Mouse (Mus musculus) retina, embryonic 14.5 days (tissue): ENCODE measurements around the gene Aurkb.

Source experiments
- DNase-seq: peaks from one replicate; pipeline ENCODE4 v3.0.0-alpha.2; 2015; ENCODE audit warnings: low spot score

Gene Aurkb

GRCm38 (mm10) chr11:69064259-69065133 lies 19.0 kb downstream of the Aurkb start:
- no peak for DNase-seq

DNA sequence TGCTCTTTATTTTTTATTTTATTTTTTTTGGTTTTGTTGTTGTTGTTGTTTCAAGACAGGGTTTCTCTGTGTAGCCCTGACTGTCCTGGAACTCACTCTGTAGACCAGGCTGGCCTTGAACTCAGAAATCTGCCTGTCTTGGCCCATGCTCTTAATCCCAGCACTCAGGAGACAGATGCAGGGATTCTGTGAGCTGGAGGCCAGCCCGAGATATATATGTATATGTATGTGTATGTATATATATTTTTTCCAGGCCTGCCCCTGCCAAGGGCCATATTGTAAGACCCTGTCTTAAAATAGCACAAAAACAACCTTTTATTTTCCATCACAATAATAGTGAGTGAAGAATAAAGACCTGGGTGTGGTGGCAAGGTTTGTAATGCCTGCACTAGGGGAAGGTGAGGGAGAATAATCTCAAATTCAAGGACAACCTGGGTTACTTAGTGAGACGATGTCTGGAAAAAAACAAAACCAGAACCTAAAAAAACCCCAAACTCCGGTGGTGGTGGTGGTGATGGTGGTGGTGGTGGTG lies 20.0 kb downstream of the Aurkb start:
- DNase-seq: no peak

DNA sequence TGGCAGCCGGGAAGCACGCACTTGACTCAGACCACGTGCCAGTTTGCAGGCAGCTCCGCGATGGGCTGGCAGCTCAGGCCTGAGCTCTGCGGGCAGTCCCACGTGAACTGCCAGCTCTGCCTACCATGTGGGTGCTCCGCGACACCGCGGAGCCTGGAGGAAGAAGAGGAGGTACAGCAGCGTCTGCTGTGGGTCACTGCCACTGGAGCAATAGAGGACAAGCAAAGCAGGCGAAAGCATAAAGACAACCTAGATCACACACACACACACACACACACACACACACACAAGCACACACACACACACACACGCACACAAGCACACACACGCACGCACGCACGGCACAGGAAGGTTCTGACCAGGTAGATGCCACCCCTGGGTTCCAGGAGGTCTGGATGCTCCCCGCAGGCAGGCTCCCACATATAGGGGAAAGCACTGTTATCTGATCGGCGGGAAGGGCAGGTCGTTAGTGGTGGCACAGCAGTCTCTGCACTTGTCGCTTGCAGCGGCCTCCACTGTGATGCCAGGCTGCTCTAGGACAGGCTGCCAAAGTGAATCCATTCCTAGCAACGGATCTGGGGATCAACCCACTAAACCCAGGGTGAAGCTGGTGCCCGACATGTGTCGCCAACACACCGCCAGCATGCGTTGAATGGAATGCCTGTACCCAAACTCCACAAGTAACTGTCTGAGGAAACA lies 20.9 kb downstream of the Aurkb start:
- DNase-seq: no peak

DNA sequence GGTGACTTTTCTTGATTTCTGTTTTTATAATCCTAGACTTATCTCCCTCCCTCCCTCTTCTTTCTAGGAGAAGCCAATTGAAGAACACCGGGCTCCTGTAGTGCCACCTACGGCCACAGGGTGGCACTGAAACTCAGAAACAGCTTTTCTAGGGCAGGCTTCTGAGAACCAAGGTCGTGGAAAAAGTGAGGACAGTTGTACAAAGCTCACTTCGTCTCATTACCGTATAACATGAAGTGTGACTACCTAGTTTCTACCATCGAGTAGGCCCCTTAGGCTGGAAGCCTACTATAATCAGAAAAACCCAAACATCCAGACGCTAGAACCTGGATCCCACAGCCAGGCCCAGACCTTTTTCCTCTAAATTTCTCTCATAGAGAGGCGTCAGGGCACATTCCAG lies 21.5 kb downstream of the Aurkb start:
- peak; percentile 98 for DNase-seq

DNA sequence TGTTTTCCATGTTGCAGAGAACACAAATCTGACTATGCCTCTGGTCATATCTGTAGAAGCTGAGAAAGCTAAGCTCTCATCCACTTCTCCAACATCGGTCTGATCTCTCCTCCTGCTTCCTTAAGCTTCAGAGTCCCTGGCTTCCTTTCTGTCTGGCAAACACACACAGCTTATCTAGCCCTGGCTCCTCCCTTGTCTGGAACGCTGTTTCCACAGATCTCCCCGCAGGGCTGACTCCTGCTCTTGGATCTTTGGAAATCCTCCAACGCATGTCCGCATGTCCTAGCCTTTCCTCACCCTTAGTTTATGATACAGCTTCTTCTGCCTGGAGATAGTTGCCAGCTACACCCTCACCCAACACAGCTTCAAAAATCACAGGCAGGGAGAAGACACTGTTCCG lies 22.2 kb downstream of the Aurkb start:
- DNase-seq: no peak

GRCm38 (mm10) chr11:69070093-69070492 lies 24.6 kb downstream of the Aurkb start:
- DNase-seq: no peak

GRCm38 (mm10) chr11:69070590-69071222 lies 25.3 kb downstream of the Aurkb start, which contains the start of gene Tmem107:
Gene Tmem107, plus strand, starts transcription at chr11:69070806.
- peak; percentile 95 for DNase-seq

GRCm38 (mm10) chr11:69071262-69071661 lies 25.8 kb downstream of the Aurkb start:
- no peak for DNase-seq

DNA sequence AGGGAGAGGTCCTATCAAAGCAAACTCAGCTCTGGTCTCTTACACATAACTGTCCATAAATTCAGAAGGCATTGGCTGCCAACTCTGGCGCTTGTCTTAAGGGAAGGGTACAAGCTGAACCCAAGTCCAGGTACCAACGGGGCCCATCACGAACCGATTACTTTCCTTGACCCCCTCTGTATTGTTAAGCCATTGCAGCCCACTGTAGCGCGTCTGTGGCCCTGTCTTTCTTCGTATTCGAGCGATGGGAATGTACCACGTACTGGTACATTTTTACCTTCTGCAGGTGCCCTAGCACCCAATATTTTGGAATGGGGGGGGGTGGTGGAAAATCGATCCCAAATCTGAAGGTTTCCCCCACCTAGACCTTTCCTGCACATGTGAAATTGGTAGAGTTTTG lies 26.8 kb downstream of the Aurkb start:
- DNase-seq: no peak

DNA sequence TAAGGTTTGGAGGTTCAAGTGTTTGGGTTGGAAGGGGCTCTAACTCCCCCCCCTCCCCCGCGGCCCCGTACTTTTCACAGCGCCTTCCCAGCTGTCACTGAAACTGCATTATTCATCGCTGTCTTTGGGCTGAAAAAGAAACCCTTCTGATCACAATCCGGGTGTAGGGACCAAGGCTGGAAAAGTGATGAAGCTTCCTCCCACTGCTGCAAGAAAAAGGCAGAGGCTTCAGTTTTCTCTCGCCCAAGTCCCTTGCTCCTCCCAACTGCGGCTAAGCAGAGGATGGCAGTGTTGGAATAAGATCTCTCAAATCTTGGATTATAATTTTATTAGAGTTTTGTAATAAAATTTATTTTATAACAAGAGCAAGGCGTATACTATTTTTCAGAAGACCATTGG lies 27.2 kb downstream of the Aurkb start:
- DNase-seq: no peak

DNA sequence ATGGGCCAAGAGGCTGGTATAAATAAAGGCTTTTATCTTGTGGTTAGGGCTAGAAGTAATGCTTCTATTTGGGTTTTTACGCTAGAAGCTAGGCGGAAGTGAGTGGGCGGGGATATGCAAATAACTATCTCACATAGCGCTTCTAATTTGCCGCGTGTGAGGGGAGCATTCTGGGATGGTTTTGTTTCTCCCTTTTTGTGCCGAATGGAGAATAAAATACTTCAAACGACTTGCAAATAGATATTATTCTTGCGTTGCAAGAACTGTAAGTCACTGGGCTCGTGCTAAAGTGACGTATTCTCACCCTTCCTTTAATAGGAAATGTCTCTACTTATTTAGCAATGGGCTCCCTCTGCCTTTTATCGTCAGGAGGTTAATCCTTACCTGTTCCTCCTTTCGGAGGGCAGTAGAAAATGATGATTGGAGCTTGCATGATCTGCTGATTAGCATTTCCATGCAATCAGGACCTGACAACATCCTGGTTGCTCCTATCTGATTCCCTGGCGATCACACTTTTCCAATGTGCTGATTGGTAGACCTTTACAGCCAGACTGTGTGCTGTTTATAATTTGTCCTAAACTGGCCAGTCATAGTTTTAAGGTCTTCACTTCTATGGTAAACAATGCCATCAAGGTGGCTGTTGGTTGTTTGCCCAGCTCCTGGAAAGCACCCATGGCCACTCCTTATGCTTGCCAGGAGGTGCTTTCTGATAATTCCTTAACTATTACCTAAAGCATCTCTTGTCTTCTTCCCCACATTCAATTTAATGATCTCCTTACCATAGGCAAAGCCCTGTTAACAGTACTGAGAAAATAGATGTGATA lies 27.8 kb downstream of the Aurkb start:
- peak; percentile 96 for DNase-seq

DNA sequence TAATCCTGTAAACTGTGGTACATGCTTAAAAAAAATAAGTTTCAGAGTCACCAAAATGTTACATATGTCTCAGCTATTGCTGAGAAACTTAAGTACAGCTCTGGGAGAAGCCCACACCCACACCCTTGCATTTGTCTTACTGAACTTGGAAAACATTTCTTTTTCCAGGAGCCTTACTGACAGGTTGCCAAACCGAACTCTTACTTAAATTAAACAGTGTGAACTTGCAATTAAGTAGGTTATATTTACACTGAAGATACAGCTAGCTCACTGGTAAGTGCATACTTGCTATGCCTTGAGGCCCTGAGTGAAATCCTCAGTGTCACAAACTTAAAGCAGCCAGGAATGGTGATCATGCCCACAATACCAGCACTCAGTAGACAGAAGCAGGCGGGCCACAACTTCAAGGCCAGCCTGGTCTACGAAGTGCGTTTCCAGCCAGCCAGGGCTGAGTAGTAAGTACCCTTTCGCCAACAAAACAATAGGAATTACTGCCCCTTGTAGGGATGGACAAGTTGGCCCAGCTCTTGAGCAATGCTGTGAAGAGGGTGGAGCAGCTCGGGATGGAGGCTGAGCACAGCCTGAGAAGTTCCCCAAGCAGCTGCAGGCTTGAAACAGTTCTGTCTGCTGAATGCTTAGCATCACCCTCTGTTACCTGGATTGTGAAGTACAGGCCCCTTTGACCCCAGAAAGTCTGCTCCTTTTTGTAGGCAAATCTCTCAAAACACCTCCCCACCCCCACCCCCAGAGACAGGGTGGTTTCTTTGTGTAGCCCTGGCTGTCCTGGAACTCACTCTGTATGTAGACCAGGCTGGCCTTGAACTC lies 28.7 kb downstream of the Aurkb start:
- DNase-seq: no peak

GRCm38 (mm10) chr11:69074776-69075069 lies 29.3 kb downstream of the Aurkb start:
- no peak for DNase-seq

- no peak for DNase-seq
Measured at GRCm38 (mm10) chr11:69075764-69076479, 30.5 kb downstream of the Aurkb start.

DNA sequence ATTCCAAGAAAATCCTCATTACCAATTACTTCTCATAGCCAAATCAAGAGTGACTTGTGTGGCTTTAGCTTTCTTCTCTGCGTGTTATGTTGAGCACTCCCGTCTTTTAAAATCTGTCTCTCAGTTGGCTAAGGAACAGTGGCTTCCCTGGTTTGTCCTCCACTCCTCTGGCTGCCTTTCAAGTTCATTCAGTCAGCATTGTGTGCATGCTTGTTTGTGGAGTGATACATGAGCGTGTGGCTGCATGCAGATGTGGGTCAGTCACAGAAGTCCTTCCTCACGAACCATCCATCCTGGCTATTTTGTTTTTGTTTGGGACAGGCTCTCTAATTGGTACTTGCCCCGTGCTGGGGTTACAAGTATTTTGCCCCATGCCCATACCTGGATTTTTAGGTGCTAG lies 31.1 kb downstream of the Aurkb start:
- DNase-seq: no peak

GRCm38 (mm10) chr11:69077316-69077715 lies 31.9 kb downstream of the Aurkb start:
- no peak for DNase-seq

DNA sequence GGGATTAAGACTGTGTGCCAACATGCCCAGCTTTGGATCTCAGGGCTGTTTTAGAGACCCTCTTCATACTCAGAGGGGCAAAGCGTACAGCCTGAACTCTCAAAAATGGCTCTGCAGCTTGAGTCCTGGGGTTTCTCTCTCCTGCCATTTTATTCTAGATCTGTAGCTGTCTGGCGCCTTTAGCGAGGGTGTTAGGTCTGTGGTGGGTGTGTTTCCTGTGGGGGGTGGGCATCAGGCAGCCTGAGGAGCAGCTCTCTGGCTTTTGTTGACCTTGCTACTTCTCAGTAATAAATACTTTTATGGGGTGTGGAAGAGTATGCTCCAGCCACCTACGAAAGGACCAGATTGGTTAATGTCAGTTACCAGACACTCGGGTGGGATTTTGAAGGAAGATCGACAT lies 32.6 kb downstream of the Aurkb start:
- no peak for DNase-seq

DNA sequence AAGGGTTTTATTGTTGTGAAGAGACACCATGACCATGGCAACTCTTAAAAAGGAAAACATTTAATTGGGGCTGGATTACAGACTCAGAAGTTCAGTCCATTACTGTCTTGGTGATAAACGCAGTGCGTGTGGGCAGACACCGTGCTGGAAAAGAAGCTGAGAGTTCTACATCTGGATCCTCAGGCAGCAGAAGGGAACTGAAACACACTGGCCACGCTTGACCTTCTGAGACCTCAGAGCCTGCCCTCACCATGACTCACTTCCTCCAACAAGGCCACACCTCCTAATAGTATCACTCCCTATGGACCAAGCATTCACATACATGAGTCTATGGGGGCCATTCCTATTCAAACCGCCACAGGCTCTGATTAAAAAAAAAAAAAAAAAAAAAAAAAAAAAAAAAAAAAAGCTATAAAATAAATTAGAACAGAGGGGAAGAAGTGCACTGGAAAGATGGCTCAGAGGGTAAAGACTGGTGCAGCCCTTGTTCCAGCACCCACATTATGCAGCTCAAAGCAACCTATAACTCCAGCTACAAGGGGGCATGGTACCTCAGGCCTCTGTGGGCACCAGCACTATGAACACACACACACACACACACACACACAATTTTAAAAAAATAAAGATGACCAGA lies 33.5 kb downstream of the Aurkb start:
- no peak for DNase-seq

- no peak for DNase-seq
Measured at GRCm38 (mm10) chr11:69080102-69080854, 34.8 kb downstream of the Aurkb start.
